Mouse (Mus musculus): ENCODE measurements around the gene Atxn10. TPM values are rescaled to one million over a fixed set of nuclear protein-coding genes. Genes with fewer than 3 reads are reported as not detected.
A peak's percentile ranks its signal among the peaks of the same experiment; 100 is the strongest.

The Atxn10 gene
- total RNA-seq, 2 experiments from 2014 or later: 29.3 to 32.6 TPM

GRCm38 (mm10) chr15:85401926-85402325 lies 65.9 kb downstream of the Atxn10 start:
- DNase-seq (ENCODE audit: low spot score): peak; percentile 9

- peak; percentile 32 for DNase-seq (ENCODE audit: low spot score)
Measured at GRCm38 (mm10) chr15:85403256-85403731, 67.2 kb downstream of the Atxn10 start.

- DNase-seq (ENCODE audit: low spot score): no peak
Measured at GRCm38 (mm10) chr15:85404739-85405138, 68.7 kb downstream of the Atxn10 start.

- no peak for DNase-seq (ENCODE audit: low spot score)
Measured at GRCm38 (mm10) chr15:85405567-85405966, 69.5 kb downstream of the Atxn10 start.

GRCm38 (mm10) chr15:85406846-85407245 lies 70.8 kb downstream of the Atxn10 start:
- no peak for DNase-seq (ENCODE audit: low spot score)

GRCm38 (mm10) chr15:85407342-85407741 lies 71.3 kb downstream of the Atxn10 start:
- no peak for DNase-seq (ENCODE audit: low spot score)

GRCm38 (mm10) chr15:85408790-85409189 lies 72.7 kb downstream of the Atxn10 start:
- no peak for DNase-seq (ENCODE audit: low spot score)

GRCm38 (mm10) chr15:85409245-85409783 lies 73.3 kb downstream of the Atxn10 start:
- DNase-seq (ENCODE audit: low spot score): no peak

GRCm38 (mm10) chr15:85409836-85410235 lies 73.8 kb downstream of the Atxn10 start:
- no peak for DNase-seq (ENCODE audit: low spot score)

GRCm38 (mm10) chr15:85414620-85415019 lies 78.6 kb downstream of the Atxn10 start:
- DNase-seq (ENCODE audit: low spot score): no peak

- no peak for DNase-seq (ENCODE audit: low spot score)
Measured at GRCm38 (mm10) chr15:85420686-85421085, 84.6 kb downstream of the Atxn10 start.

- DNase-seq (ENCODE audit: low spot score): peak; percentile 34
Measured at GRCm38 (mm10) chr15:85424197-85424596, 88.2 kb downstream of the Atxn10 start.

GRCm38 (mm10) chr15:85428140-85428539 lies 92.1 kb downstream of the Atxn10 start:
- no peak for DNase-seq (ENCODE audit: low spot score)

- DNase-seq (ENCODE audit: low spot score): no peak
Measured at GRCm38 (mm10) chr15:85442568-85442967, 106.5 kb downstream of the Atxn10 start.

GRCm38 (mm10) chr15:85446652-85447051 lies 110.6 kb downstream of the Atxn10 start:
- no peak for DNase-seq (ENCODE audit: low spot score)

- DNase-seq (ENCODE audit: low spot score): no peak
Measured at GRCm38 (mm10) chr15:85456891-85457290, 120.8 kb downstream of the Atxn10 start.

GRCm38 (mm10) chr15:85457838-85458237 lies 121.8 kb downstream of the Atxn10 start:
- no peak for DNase-seq (ENCODE audit: low spot score)

- no peak for DNase-seq (ENCODE audit: low spot score)
Measured at GRCm38 (mm10) chr15:85458631-85459082, 122.6 kb downstream of the Atxn10 start.

- DNase-seq (ENCODE audit: low spot score): no peak
Measured at GRCm38 (mm10) chr15:85461541-85461940, 125.5 kb downstream of the Atxn10 start.

- peak; percentile 22 for DNase-seq (ENCODE audit: low spot score)
Measured at GRCm38 (mm10) chr15:85462138-85462537, 126.1 kb downstream of the Atxn10 start.

GRCm38 (mm10) chr15:85463027-85463790 lies 127.2 kb downstream of the Atxn10 start:
- no peak for DNase-seq (ENCODE audit: low spot score)

- DNase-seq (ENCODE audit: low spot score): no peak
Measured at GRCm38 (mm10) chr15:85464190-85464589, 128.1 kb downstream of the Atxn10 start.
